Mouse (Mus musculus) megakaryocyte, embryonic 14.5 days (primary cell): ENCODE results near the gene Lhx1.

Experiments
- FLI1 ChIP-seq: IDR thresholded peaks from 2 replicates; pipeline ENCODE4 v1.6.1; 2012; ENCODE audit warnings: low read length, inconsistent platforms, mixed read lengths
- GATA1 ChIP-seq: IDR thresholded peaks from 3 replicates; pipeline ENCODE4 v1.6.1; 2012; ENCODE audit warnings: mixed read lengths, low read length, inconsistent platforms, borderline replicate concordance

DNA sequence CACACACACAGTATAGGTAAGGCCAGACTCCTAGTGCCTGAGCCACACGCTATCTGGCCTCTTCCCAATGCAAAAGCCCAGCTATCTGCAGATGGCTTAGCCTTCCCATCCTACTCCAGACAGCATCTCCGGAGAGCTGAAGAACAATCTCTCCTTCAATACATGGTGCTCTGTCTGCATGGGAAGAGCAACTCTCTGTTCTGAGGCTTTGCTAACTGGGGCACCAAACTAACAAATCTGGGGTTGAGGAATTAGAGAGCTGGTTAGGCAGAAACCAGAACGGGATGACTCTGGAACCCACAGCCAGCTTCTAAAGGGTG lies 4.3 kb downstream of the Lhx1 start:
- no peak for TF ChIP-seq GATA1
- TF ChIP-seq FLI1, result no peak
